ENCODE assay signal across 11 mouse cellular contexts in genomic region chr3:145654028-145654427, GRCm38 (mm10). TPM values are rescaled to one million over a fixed set of nuclear protein-coding genes. Genes with fewer than 3 reads are reported as not detected.
DNase-seq lines count a peak whose midpoint lies in the region; ATAC-seq and TF ChIP-seq lines count a peak whose summit lies in the region.
"Had no signal": no experiment of that assay in that cellular context is flagged by ENCODE, and none has a peak within 500 bp of the region (broad histone marks: within the 10 kb centered on the region; RNA-seq: fewer than 3 reads in every experiment).

No protein-coding gene starts in this region.

- peaks cover 47% of the 10 kb centered on the region for H3K27me3 ChIP-seq in hindbrain, embryonic 10.5 days (ENCODE audit: insufficient read depth, poor library complexity, severe bottlenecking)
- no peaks in the 10 kb centered on the region for H3K27me3 ChIP-seq in hindbrain, postnatal 0 days (ENCODE audit: insufficient read depth, low read length)
- no peaks in the 10 kb centered on the region for H3K27me3 ChIP-seq in limb, embryonic 13.5 days

- no peak overlapping the region for H3K4me2 ChIP-seq in hindbrain, postnatal 0 days (ENCODE audit: low read depth, low read length)
- peak overlapping the region; percentile 75 for H3K4me2 ChIP-seq in limb, embryonic 13.5 days (replicated peaks)

- H3K9me3 ChIP-seq in hindbrain, embryonic 10.5 days, result no peaks in the 10 kb centered on the region
- no peaks in the 10 kb centered on the region for H3K9me3 ChIP-seq in hindbrain, postnatal 0 days (ENCODE audit: low read length)
- H3K9me3 ChIP-seq in limb, embryonic 13.5 days, result no peaks in the 10 kb centered on the region
- H3K9me3 ChIP-seq: liver, embryonic 15.5 days had no signal

- peak overlapping the region; percentile 72; the same call in 1 of the 2 replicates for H3K4me3 ChIP-seq in hindbrain, embryonic 10.5 days
- no peak overlapping the region for H3K4me3 ChIP-seq in hindbrain, postnatal 0 days (ENCODE audit: low read length)
- no peak overlapping the region; the same call in 1 of the 2 replicates for H3K4me3 ChIP-seq in limb, embryonic 13.5 days

- no peaks in the 10 kb centered on the region for H3K36me3 ChIP-seq in hindbrain, embryonic 10.5 days
- no peaks in the 10 kb centered on the region for H3K36me3 ChIP-seq in hindbrain, postnatal 0 days (ENCODE audit: insufficient read depth, low read length)
- no peaks in the 10 kb centered on the region for H3K36me3 ChIP-seq in limb, embryonic 13.5 days
- H3K36me3 ChIP-seq: liver, embryonic 15.5 days had no signal

- peak; percentile 32 for DNase-seq in embryo, embryonic 10.5 days (ENCODE audit: low spot score)
- no peak for DNase-seq in embryo, embryonic 11 days
- DNase-seq in hindbrain, embryonic 10.5 days (ENCODE audit: low spot score), result no peak
- DNase-seq in hindbrain, postnatal 0 days (ENCODE audit: low spot score), result no peak
- peak; percentile 20 for DNase-seq in NIH3T3 (ENCODE audit: low read depth)
- no peak for DNase-seq in adrenal gland, adult (ENCODE audit: inconsistent age in 2 of 2, low spot score in 1 of 2)
- DNase-seq in c-Kit-positive CD71-positive TER-119-positive erythroid progenitor cells, embryonic 14.5 days (ENCODE audit: low spot score), result no peak
- DNase-seq: cerebellum, adult 9-10 months had no signal

- no peak overlapping the region for H3K9ac ChIP-seq in hindbrain, postnatal 0 days (replicated peaks; ENCODE audit: low read length)
- no peak overlapping the region for H3K9ac ChIP-seq in limb, embryonic 13.5 days
- H3K9ac ChIP-seq: liver, embryonic 15.5 days had no signal

- H3K4me1 ChIP-seq in hindbrain, embryonic 10.5 days (replicated peaks), result peaks cover 55% of the 10 kb centered on the region
- peaks cover 23% of the 10 kb centered on the region for H3K4me1 ChIP-seq in hindbrain, postnatal 0 days (ENCODE audit: insufficient read depth, low read length)
- peaks cover 49% of the 10 kb centered on the region for H3K4me1 ChIP-seq in limb, embryonic 13.5 days

- 54% methylated on average over 9 of the region's 9 CpGs for WGBS in hindbrain, embryonic 10.5 days
- 81% methylated on average over 9 of the region's 9 CpGs for WGBS in hindbrain, postnatal 0 days
- 51% methylated on average over 9 of the region's 9 CpGs for WGBS in limb, embryonic 13.5 days

- peak overlapping the region; percentile 81 for H3K27ac ChIP-seq in hindbrain, embryonic 10.5 days
- no peak overlapping the region for H3K27ac ChIP-seq in hindbrain, postnatal 0 days
- H3K27ac ChIP-seq in limb, embryonic 13.5 days, result no peak overlapping the region
- H3K27ac ChIP-seq: liver, embryonic 15.5 days had no signal

- no peak for ATAC-seq in hindbrain, postnatal 0 days
- ATAC-seq in limb, embryonic 13.5 days (ENCODE audit: low FRiP score, low read depth), result no peak

- TF ChIP-seq CTCF in hindbrain, postnatal 0 days (IDR thresholded peaks at IDR 0.05; ENCODE audit: low read depth), result no peak

RNA-seq across cellular contexts. Expression of gene Ccn1, which starts 4.2 kb away (rescaled TPM):
- polyA plus RNA-seq in hindbrain, embryonic 10.5 days (2016; fragmentation: Nextera tagmentation; extraction: Ambion mirVana), result 42.9 and 43.4 TPM in 2 replicates
- total RNA-seq in hindbrain, postnatal 0 days (2014; rRNA removed), result 2.9 and 8.2 TPM in 2 replicates
- 9.7 and 10.1 TPM in 2 replicates for polyA plus RNA-seq in hindbrain, postnatal 0 days (2015; fragmentation: Nextera tagmentation; extraction: Ambion mirVana)
- 102 and 104 TPM in 2 replicates for polyA plus RNA-seq in limb, embryonic 13.5 days (2015; fragmentation: Nextera tagmentation; extraction: Ambion mirVana)
- total RNA-seq: MEL had no signal

Comparison
In these comparisons a context has a peak if more than half of its experiments do, and no peak if none do; other contexts are left out.
1. DNase-seq: peak in embryo, embryonic 10.5 days (single experiment) and NIH3T3 (single experiment); none in embryo, embryonic 11 days (single experiment), hindbrain, embryonic 10.5 days (single experiment), hindbrain, postnatal 0 days (single experiment), adrenal gland, adult (0 of 2) and c-Kit-positive CD71-positive TER-119-positive erythroid progenitor cells, embryonic 14.5 days (single experiment).